Mouse (Mus musculus): Measurements from ENCODE around the gene Cdk5.

Gene Cdk5

DNA sequence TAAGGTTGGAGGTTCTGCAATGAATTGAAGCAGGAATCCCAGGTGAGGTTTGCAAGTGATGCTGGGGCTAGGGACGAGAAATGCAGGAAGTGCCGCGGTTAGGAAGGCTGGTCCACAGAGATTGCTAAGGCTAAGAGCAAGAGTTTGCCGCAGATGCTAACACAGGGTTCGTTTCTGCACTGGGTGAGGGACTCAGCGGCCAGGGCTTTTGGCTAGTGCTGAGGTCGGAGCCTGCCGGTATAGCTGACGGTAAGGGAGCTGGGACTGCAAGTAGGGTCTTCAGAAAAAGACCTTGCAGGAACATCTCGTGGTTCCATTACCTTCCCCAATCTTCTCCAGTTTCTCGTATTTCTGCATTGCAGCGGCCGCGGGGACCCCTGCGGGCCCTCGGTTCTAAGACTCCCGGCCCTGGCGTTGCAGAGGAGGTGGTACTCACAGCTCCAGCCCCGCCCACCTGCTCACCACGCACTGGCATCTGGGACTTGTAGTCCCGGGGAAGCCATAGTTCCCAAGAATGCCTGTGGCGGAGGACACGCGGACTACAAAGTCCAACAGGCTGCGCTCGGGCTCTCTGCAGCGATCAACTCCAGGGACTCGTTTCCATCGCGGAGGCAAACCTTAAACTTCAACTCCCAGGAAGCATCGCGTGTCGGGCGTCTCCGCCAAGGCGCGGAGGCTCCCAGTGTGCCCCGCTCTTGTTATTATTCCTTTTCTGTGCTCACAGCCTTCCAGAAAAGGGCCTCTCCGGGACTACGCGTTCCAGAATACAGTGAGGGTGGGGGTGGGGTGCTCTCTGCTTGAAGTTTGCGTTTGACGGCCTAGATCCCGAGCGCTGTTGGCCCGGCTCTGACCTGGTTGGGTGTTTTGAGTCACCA, at the start of gene Cdk5, which contains the start of gene Slc4a2:
Cdk5 (minus strand) TSS at position 402 of the 875 bp plus-strand sequence.
Slc4a2 (plus strand) TSS at position 709 of the 875 bp plus-strand sequence.
- DNase-seq (ENCODE audit: low spot score), result peak; percentile 100

DNA sequence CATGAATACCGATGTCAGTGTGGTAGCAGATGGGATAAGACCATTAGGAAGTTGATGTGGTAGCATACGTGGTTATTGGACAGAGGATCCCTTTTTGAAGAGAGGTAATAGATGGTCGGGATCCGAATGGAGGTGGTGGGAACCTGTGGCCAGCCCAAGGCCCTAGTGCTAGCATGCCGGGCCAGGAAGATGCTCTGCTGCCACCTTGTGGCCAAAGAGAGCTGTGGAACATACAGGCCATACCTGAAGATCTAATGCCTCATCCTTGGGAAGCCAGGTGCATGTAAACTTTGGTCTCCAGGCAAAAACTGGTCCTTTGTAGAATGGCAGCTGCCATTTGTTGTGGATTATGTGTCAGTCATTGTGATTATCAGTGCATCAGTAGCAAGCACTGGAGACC, 47.3 kb upstream of the Cdk5 start:
- DNase-seq (ENCODE audit: low spot score), result peak; percentile 91

DNA sequence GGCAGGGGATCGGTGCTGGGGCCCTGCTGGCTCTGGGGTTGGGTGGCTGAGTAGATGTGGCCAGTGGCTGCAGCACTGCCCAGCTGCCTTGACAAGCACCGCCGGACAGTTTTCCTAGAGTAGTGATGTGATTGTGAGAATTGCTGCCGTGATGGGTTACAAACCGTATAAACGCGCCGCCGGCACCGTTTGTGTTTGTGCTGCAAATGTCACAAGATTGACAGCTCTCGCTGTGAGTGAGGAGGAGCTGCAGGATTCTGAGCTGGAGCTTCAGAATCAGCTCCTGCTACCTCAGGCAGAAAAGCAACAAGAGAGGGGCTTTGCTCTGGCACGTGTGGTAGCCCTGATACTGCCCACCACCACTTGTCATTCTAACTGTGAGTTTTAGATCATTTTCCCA, 43.4 kb upstream of the Cdk5 start:
- DNase-seq (ENCODE audit: low spot score), result no peak

- DNase-seq (ENCODE audit: low spot score), result no peak
Observed at GRCm38 (mm10) chr5:24455613-24456012, 32.3 kb upstream of the Cdk5 start.

DNA sequence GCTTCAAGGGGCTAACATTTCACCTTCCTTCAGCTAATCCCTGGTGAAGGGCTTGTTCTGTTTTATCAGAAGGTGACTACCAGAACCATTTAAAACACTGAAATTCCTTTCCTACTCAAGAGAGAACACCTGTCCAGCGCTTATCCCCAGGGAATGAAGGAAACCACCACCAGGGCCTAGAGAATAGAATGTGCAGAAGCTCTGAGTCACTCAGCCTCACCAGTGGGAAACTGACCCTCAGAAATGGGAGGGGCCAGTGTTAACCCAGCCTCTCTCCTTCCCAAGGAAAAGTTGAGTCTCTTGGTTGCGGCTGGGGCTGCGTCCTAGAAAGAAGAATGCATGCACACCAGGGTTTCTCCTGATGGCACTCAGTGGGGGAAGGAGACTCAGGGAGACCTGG, 31.7 kb upstream of the Cdk5 start:
- no peak for DNase-seq (ENCODE audit: low spot score)

DNA sequence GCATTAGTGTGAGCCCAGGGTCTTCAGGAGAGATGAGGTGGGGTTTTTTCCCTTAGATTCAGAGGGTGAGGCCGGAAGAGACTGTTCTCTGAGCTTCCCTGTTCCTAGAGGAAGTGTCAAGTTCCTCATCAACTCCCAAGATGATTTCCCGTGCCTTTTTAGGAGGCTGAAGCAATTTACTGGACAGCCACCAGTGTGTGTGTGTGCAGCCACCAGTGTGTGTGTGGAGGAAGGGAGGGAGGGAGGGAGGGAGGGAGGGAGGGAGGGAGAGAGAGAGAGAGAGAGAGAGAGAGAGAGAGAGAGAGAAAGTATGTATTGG, 30.6 kb upstream of the Cdk5 start:
- DNase-seq (ENCODE audit: low spot score), result no peak

- peak; percentile 60 for DNase-seq (ENCODE audit: low spot score)
Observed at GRCm38 (mm10) chr5:24453283-24453984, 30.1 kb upstream of the Cdk5 start.

- DNase-seq (ENCODE audit: low spot score), result peak; percentile 50
Observed at GRCm38 (mm10) chr5:24452691-24453233, 29.4 kb upstream of the Cdk5 start.

DNA sequence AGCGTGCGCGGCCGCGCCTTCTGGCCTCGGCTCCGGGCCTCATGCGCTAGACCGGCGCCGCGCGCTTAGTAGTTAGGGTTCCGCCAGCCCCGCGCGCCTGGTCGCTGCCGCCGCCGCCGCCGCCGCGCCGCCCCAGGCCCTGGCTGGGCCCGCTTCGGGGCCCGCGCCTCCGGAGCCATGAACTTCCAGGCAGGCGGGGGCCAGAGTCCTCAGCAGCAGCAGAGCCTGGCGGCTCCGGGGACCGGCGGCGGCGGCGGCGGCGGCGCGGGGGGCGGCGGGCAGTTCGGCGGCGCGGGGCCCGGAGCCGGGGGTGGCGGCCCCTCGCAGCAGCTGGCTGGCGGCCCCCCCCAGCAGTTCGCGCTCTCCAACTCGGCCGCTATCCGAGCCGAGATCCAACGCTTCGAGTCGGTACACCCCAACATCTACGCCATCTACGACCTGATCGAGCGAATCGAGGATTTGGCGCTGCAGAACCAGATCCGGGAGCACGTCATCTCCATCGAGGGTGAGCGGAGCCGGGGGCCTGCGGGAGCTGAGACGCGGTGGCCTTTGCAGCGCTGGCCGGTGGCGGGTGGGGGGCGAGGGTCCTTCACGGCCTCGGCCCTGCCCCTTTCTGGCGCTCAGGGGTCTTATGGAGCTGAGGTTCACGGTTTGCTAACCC, 28.8 kb upstream of the Cdk5 start, which contains the start of gene Agap3:
Agap3 (plus strand) TSS at position 148 of the 661 bp plus-strand sequence.
- peak; percentile 59 for DNase-seq (ENCODE audit: low spot score)

GRCm38 (mm10) chr5:24451264-24452029, 28.1 kb upstream of the Cdk5 start:
- DNase-seq (ENCODE audit: low spot score), result peak; percentile 83

DNA sequence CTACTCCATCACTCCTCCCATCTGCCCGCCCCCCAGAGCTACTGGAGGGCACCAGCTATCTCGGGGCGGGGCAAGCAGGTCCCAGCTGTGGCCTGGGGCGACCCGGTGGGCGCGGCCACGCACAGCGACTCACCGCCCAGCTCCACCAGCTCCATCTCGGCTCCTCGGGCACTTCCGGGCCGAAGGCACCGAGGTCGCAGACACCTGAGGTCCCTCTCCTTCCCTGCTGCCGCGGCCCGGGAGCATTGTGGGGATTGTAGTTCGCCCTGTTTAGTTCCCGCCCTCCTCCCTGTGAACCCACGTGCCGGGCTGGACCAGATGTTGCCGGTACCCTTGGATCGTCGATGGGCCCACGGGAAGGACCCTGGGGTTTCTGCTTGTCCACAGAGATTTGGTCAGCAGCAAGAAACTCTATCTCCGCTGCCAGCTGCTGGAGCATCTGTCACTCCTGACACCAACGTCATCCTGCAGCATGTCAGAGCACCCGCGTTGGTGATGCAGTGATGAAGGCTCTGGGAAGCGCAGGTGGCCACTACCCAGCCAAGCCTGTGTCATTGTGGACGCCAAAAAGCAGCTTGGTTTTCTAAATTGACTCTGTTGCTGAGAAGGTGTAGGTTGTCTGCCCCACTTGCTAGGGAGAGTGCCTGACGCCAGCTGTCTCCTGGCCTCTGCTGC, 24.4 kb upstream of the Cdk5 start, which contains the start of gene Tmub1:
Tmub1 (minus strand) TSS at position 231 of the 675 bp plus-strand sequence.
- peak; percentile 90 for DNase-seq (ENCODE audit: low spot score)

DNA sequence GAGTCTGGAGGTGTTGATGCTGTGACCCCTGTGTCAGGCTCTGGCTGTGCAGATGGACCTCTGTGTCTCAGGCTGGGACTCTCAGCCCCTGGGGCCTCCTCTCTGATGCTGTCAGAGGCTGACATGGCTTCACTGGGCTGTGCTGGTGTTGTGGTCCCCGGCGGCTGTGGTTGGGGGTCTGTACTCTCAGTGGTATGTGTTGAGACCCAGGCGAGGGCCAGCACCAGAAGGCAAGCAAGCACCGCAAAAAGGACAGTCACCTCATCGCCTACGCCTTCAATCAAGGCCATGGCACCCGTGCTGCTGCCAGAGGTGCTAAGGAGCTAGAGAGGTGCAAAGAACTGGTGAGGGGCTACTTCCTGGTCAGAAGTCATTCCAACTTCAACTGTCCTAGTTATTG, 23.3 kb upstream of the Cdk5 start:
- DNase-seq (ENCODE audit: low spot score), result no peak

GRCm38 (mm10) chr5:24445428-24446080, 22.2 kb upstream of the Cdk5 start:
- DNase-seq (ENCODE audit: low spot score), result no peak

- peak; percentile 96 for DNase-seq (ENCODE audit: low spot score)
Observed at GRCm38 (mm10) chr5:24444746-24445427, 21.6 kb upstream of the Cdk5 start, which contains the start of gene Fastk. Gene Fastk, minus strand, starts transcription at chr5:24445287.

DNA sequence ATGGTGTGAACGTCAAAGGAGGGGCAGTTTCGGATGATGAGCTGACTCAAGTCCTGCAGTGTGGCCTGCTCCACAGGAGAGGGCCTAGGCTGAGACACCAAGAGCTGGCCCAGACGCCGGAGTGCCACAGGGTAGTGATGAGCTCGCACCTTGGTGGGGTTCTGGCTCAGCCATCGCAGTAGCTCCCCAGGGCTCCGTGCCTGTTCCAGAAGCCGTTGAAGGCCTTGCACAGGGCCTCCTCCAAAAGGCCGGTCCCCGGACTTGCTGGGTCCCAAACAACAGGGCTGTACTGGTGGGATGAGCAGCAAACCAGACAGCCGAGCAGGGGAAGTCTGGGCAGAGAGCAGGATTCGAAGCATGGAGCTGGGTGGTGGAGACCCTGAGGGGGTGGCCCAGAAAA, 20.6 kb upstream of the Cdk5 start:
- no peak for DNase-seq (ENCODE audit: low spot score)

DNA sequence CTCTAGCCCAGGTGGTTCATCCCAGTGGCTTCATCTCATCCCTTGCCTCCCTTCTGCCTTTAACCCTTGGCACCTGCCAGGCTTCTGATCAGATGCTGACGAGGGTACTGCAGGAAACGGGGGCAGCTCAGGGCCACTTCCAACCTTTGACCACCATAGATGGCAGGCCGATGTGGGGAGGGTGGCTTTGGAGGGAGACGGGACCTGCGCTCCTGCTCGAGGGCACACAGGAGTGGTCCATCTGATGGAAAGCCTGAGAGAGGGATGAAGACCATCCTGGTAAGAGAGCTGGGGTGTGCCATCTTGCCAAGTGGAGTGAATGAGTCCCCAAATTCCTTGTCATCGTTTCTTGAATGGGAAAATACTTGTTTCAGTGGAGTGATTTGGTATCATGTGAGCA, 19.9 kb upstream of the Cdk5 start:
- DNase-seq (ENCODE audit: low spot score), result no peak

DNA sequence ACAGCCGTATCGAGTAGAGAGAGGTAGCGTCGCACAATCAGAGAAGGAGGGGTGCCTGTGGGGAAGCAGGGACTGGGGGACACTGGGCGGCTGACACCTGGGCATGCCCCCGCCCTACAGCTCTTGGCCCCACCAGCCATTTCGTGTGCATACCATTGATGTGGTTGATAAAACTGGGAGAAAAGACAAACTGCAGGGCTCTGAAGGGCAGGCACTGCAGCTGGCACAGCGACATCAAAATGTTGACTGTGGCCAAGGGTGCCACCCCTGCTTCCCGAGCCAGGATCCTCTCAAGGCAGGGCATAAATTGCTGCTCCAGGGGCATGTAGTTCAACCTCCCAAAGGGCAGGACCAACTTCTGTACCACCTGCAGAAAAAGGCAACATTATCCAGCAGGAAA, 18.7 kb upstream of the Cdk5 start:
- DNase-seq (ENCODE audit: low spot score), result no peak

- DNase-seq (ENCODE audit: low spot score), result no peak
Observed at GRCm38 (mm10) chr5:24441187-24441586, 17.9 kb upstream of the Cdk5 start.

- DNase-seq (ENCODE audit: low spot score), result no peak
Observed at GRCm38 (mm10) chr5:24433993-24434392, 10.7 kb upstream of the Cdk5 start.

GRCm38 (mm10) chr5:24428596-24428995, 5.3 kb upstream of the Cdk5 start:
- DNase-seq (ENCODE audit: low spot score), result no peak

All from embryo, embryonic 10 days (tissue).